Mouse (Mus musculus) megakaryocyte-erythroid progenitor cell, adult 5-6 weeks (primary cell): ENCODE results near the gene Ankdd1a. TPM values are rescaled to one million over a fixed set of nuclear protein-coding genes. Genes with fewer than 3 reads are reported as not detected.
A peak's percentile ranks its signal among the peaks of the same experiment; 100 is the strongest.

Source experiments
- ATAC-seq: replicated peaks from 2 replicates; pipeline ENCODE4 v1.8.0; 2016; ENCODE audit warnings: mild to moderate bottlenecking, inconsistent platforms; ENCODE audit not compliant: severe bottlenecking, poor library complexity, low FRiP score, low TSS enrichment
- total RNA-seq, 2 experiments: library from RNA; stranded (forward) in 1 of 2; stranded (reverse) in 1 of 2; fragments of 200-1000, 215-1000 nt in 1 of 2; fragments of >200 nt in 1 of 2; fragmentation: Nextera tagmentation in 1 of 2; gene quantifications; 2 replicates each; pipeline ENCODE4 v1.2.3; 2014 to 2017

The Ankdd1a gene
- total RNA-seq (2014; fragmentation: Nextera tagmentation), result not detected in 2 replicates
- total RNA-seq (2017), result not detected in 2 replicates

DNA sequence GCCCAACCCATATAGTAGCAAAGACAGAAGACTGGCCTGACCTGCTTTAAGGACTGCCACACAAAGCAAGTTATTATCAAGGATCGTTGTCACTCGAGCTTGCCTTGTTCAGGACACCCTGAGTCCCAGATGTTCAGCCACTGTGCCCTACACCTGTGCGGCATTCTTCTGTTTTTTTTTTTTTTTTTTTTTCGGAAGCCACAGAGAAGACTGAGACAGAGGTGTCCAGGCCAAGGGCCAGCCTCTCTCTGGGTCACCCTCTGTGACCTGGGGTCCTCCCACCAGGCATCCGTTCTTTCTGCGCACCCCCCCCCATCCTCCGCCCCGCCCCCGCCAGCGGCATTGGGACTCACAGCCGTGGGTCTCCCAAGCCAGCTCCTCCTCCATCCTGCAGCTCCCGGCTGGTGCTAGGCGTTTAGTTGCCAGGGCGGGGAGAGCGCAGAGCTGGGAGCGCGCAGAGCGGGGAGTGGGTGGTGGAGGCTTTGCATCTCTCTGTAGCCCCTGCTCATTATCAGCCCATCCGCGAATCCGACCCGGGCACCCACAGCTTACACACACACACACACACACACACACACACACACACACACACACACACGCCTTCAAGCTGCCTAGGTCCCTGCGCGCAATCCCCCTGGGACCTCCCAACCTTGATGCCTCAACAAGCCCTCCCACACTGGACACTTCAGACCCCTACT lies at the start of gene Ankdd1a:
Ankdd1a (minus strand) TSS at position 387 of the 698 bp plus-strand sequence.
- ATAC-seq, result no peak

DNA sequence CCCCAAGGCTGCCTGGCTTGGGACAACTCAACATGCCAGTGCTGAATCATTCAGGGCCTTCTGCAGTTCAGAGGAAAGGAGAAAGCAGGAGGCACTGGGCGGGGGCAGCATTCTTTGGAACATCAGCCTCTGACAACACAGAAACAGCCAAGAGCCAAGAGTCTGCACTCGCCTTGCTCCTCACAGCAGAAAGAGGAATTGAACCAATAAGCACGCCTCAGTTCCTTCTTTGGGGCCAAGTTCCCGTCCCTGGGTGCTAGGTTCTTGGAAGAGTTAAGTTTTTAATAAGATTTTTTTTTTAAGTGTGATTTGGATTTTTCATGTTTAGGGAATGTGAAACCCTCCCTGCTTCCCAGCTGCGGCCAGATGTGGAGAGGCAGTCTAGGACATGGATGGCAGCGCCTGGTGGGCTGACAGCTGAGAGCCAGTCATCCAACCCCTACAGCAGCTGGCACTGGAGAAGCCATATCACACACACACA lies 49.5 kb upstream of the Ankdd1a start:
- ATAC-seq, result no peak

DNA sequence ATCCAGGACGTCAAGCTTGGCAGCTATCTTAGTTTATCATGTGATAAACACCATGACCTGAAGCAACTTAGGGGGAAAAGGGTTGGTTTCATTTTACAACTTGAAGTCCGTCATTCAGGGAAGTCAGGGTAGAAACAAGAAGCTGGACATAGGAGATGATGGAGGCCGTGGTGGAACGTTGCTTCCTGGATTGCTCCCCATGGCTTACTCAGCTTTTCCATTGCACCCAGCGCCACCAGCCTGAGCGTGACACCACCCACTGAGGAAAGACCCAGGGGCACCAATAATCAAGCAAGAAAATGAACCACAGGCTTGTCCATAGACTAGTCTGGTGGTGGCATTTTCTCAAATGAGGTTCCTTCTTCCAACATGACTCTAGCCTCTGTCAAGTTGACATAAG lies 48.8 kb upstream of the Ankdd1a start:
- ATAC-seq, result no peak

DNA sequence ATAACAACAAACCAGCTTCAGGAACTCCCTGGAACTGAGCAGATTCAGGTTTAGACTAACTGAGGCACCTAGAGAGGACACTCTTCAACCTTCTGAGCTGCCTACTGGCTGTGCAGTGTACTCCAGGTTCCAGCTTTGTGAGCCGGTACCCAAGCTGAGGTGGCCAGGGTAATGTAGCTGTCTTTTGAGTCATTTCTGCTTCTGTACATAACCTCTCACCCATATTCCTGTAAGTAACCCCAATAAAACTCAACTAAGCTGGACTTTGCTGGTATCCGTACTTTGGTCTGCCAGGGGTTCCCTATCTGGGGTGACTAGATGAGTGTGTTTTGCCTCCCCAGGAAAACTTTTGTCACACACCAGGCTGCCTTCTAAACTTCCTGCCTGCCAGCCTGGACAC lies 44.7 kb upstream of the Ankdd1a start:
- no peak for ATAC-seq

GRCm38 (mm10) chr9:65563073-65563472 lies 43.1 kb upstream of the Ankdd1a start:
- ATAC-seq, result no peak

GRCm38 (mm10) chr9:65562081-65562506 lies 42.1 kb upstream of the Ankdd1a start:
- no peak for ATAC-seq

- ATAC-seq, result no peak; the same call in 1 of the 2 replicates
Measured at GRCm38 (mm10) chr9:65561016-65561415, 41.0 kb upstream of the Ankdd1a start.

GRCm38 (mm10) chr9:65558806-65559205 lies 38.8 kb upstream of the Ankdd1a start:
- no peak for ATAC-seq

- ATAC-seq, result no peak
Measured at GRCm38 (mm10) chr9:65556979-65557378, 37.0 kb upstream of the Ankdd1a start.

DNA sequence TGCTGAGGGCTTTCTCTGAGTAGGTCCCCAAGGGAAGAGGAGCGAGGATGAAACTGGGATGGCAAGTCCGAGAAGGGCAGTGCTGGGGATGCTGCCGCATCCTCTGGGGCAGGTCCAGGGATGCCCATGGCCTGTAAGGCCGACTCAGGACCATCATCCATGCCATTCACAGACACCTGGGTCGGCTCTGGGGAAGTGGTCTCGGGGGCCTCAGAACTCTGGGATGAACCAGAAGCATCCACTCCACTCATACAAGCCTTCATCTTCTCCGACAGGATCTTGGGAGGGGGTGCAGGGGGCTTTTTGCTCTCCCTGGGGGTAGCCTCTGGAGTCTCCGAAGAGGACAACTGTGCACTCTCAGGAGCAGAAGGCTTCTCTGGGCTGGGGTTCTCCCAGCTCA lies 36.4 kb upstream of the Ankdd1a start:
- no peak for ATAC-seq

DNA sequence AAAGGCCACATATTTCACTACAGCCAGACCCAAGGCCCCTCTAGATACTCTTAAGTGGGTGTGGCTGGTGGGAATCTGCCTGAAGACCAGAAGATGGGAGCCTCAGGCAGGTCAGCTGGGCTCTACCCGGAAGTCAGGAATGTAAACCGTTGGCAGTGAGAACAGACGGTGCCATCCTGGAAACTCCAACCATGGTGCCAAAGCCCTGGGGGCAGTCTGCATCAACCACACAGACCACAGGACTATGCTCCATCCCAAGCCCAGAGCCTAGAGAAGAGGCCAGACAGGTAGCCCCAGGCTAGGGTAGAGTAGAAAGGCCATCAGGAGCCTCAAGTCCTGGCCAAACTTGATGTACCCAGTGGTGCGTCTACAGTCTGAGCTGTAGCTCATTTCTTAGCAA lies 35.6 kb upstream of the Ankdd1a start:
- no peak for ATAC-seq

DNA sequence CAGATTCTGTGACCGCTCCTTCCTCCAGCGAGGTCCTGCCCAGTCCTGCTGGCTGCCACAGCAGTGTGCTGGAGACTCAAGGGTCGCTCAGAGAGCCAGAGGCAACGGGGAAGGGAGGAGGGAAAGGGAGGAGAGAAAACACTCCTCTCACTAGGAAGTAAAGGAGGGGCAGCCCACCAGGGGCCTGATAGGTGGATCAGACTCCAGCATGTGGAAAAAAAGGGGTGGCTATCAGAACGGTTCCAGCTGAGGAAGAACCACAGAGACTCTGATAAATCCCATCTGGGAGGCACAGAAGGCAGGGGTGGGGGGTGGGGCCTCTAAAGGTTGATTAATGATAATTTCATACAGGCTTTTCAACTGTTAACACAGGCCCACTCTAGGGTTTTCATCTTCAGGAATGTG lies 35.0 kb upstream of the Ankdd1a start:
- peak; percentile 92 for ATAC-seq

DNA sequence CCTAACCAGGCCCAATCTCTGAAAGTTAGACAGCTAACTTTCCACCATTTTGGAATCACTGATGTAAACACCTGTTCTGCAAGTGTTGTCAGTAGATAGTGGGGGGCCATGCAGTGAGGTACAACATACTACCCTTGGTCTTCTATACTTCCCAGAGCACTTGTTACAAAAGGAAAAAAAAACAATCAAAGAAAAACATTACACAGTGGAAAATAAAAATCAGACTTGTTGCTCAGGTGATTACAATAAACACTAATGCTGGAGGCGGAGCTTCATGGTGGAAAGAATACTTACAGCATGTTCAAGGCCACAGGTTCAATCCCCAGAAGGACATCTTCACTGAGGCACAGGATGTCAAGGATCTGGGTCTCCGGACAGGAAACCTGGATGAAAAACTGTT lies 32.7 kb upstream of the Ankdd1a start:
- ATAC-seq, result no peak

- no peak for ATAC-seq
Measured at GRCm38 (mm10) chr9:65552141-65552540, 32.1 kb upstream of the Ankdd1a start.

DNA sequence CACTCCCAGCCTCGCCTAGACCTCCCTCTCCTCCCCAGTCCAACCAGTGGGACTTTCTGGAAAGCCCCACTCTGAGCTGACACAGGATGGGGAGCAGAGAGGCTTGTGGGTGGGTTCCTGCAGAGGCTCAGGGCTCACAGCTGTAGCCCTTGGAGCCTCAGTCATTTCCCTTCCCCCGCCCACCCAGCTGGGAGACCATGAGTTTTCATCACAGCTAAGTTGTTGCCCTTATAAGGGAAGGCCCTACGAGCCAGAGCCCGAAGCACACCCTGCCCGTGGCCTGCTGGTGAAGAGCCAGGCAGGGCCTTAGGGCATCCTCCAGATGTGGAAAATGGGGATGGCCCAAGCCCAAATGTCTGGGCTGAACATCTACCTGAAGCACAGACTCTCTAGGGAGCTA lies 31.0 kb upstream of the Ankdd1a start:
- 0 out of 2 replicates have a peak, but pooled peaks have one; percentile 11 for ATAC-seq

DNA sequence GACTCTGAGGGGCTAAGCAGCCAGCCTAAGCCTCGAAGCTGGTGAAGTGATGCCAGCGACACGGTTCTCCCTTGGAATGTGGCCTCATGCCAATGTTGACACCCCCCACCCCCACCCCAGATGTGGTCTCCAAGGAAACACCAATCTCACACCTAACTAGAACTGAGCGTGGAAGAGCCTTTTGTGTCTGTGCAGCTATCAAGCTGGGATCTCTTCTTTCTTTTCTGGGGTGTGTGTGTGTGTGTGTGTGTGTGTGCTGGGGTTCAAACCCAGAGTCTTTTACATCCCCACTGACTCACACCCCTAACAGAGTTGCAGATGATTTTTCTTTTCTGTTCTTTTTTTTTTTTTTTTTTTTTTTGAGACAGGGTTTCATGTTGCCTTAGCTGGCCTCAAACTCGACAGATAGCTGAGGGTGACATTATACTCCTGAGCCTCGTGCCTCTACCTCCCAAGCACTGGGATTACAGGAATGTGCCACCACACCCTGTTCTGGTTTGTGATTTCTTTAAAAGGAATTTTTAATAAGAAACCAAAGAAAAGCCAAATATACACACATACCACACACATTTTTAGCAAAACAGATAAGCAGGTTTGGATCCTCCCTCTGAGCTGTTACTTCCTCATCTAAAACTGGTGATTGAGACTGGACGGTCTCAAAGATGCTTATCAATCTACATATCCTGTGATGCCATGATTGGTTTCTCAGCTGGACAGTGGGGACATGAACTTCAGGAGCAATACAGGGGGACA lies 30.3 kb upstream of the Ankdd1a start:
- ATAC-seq, result no peak

- ATAC-seq, result no peak
Measured at GRCm38 (mm10) chr9:65549643-65550042, 29.6 kb upstream of the Ankdd1a start.

DNA sequence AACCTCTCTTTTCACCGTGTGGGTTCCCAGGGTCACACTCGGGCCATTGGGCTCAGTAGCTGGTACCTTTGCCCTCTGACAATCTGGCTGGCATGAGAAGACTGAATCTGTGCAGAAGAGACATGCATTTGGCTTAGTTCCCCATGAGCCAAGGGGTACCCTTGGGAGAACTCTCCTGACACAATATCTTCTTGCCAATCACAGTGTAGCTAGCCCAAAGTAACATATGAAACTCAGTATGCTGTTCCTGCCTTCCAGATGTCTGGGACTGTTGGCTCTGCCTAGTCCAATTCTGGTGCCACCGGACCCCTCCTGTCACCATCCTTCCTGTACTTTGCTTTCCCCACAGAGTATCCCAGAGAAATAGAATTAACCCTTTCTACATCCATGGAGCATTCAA lies 29.1 kb upstream of the Ankdd1a start:
- no peak for ATAC-seq

DNA sequence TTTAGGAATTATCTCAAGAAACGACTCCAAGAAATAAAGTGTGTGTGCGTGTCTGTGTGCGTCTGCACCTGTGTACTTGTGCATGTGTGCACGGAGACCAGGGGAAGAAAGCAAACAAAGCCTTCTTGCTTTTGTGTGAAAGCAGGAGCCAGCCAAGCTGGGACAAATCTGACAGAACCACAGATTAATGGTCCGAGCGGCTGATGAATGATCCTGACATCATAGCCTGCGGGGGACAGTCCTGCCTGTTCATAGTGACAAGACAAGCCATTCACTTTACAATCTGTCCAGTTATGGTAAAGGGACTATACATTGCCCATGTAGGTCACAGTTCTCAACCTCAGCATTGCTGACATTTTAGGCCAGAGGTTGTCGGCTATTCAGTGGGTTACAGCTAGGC lies 28.3 kb upstream of the Ankdd1a start:
- ATAC-seq, result no peak

GRCm38 (mm10) chr9:65547844-65548243 lies 27.9 kb upstream of the Ankdd1a start:
- ATAC-seq, result no peak

GRCm38 (mm10) chr9:65547111-65547510 lies 27.1 kb upstream of the Ankdd1a start:
- no peak for ATAC-seq
